In the genomic region with DNA sequence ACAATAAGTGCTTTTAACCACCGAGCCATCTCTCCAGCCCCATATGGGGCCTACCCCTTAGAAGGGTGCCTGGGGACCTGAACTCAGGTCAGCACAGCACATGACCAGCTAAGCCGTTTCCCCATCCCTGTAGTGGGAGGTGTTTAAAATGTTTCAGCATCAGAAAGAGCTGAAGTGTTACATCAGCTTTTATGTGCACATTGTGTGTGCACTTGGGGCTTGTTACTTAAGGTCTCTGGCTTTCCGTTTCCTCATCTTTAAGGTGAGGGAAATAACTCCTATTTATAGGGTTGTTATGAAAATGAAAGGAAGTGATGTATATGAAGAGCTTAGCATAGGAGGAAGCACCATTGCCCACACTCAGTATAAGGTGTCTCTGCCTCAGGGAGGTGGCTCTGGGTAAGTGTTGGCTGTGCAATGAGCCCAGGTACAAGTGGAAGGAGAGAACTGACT, we compare ENCODE assay signal across 15 mouse cellular contexts. TPM values are rescaled to one million over a fixed set of nuclear protein-coding genes. Genes with fewer than 3 reads are reported as not detected.
A peak's percentile ranks its signal among the peaks of the same experiment; 100 is the strongest.
DNase-seq lines count a peak whose midpoint lies in the region; ATAC-seq and TF ChIP-seq lines count a peak whose summit lies in the region.
"Had no signal": no experiment of that assay in that cellular context is flagged by ENCODE, and none has a peak within 500 bp of the region (broad histone marks: within the 10 kb centered on the region; RNA-seq: fewer than 3 reads in every experiment).

No protein-coding gene starts in this region.

- no peak for TF ChIP-seq CTCF in MEL (IDR thresholded peaks at IDR 0.05 in 2 of 3, conservative IDR thresholded peaks at IDR 0.05 in 1 of 3; ENCODE audit: control insufficient read depth in 1 of 3, insufficient read depth in 1 of 3, low read depth in 2 of 3, low read length in 3 of 3, poor library complexity in 1 of 3, severe bottlenecking in 1 of 3)

- H3K27me3 ChIP-seq in liver, embryonic 15.5 days: no peaks in the 10 kb centered on the region
- H3K27me3 ChIP-seq in MEL (ENCODE audit: control insufficient read depth in 1 of 2, insufficient read depth in 2 of 2, low read length in 2 of 2): no peaks in the 10 kb centered on the region

- TF ChIP-seq POLR2A in MEL (IDR thresholded peaks at IDR 0.05; ENCODE audit: control insufficient read depth in 1 of 2, insufficient read depth in 1 of 2, low read depth in 1 of 2, low read length in 2 of 2, poor library complexity in 1 of 2): no peak

- H3K9me3 ChIP-seq in liver, embryonic 15.5 days (replicated peaks): no peaks in the 10 kb centered on the region
- no peaks in the 10 kb centered on the region for H3K9me3 ChIP-seq in MEL (replicated peaks; ENCODE audit: insufficient read depth, low read length)
- H3K9me3 ChIP-seq: midbrain, embryonic 10.5 days had no signal

- no peak for TF ChIP-seq RAD21 in MEL (IDR thresholded peaks at IDR 0.05; ENCODE audit: low read depth, low read length)

- H3K36me3 ChIP-seq in liver, embryonic 15.5 days (replicated peaks): no peaks in the 10 kb centered on the region
- peaks cover 0 to 14% of the 10 kb centered on the region in 2 experiments; a peak in 2 of 4 replicates for H3K36me3 ChIP-seq in MEL (ENCODE audit: control insufficient read depth in 1 of 2, insufficient read depth in 2 of 2, low read length in 2 of 2)

- ATAC-seq in liver, embryonic 15.5 days (ENCODE audit: insufficient read depth): no peak
- ATAC-seq in megakaryocyte, adult 5-6 weeks (ENCODE audit: poor library complexity, severe bottlenecking): peak; percentile 93
- ATAC-seq: intestine, embryonic 16.5 days had no signal

- WGBS in liver, embryonic 15.5 days (ENCODE audit: insufficient replicate concordance): 47% methylated on average over 3 of the region's 3 CpGs

- H3K4me2 ChIP-seq in liver, embryonic 15.5 days: no peak overlapping the region
- H3K4me2 ChIP-seq: lung, embryonic 14.5 days had no signal

- TF ChIP-seq EP300 in MEL (IDR thresholded peaks at IDR 0.05; ENCODE audit: low read depth in 1 of 2, low read length in 2 of 2): no peak

- H3K9ac ChIP-seq in liver, embryonic 15.5 days: no peak overlapping the region
- H3K9ac ChIP-seq in MEL (ENCODE audit: control insufficient read depth, low read depth, low read length, poor library complexity, severe bottlenecking): no peak overlapping the region
- H3K9ac ChIP-seq: lung, embryonic 14.5 days had no signal

- no peak overlapping the region for H3K4me3 ChIP-seq in liver, embryonic 15.5 days (replicated peaks)
- no peak overlapping the region for H3K4me3 ChIP-seq in MEL (ENCODE audit: control insufficient read depth in 1 of 2, insufficient read depth in 1 of 2, low read depth in 2 of 2, low read length in 2 of 2)
- H3K4me3 ChIP-seq: midbrain, embryonic 10.5 days had no signal

- 0 out of 2 replicates have a peak overlapping the region, but pooled peaks have one; percentile 31 for H3K27ac ChIP-seq in liver, embryonic 15.5 days (replicated peaks)
- H3K27ac ChIP-seq in MEL (ENCODE audit: control insufficient read depth, low read depth, low read length): no peak overlapping the region

- H3K79me2 ChIP-seq in MEL (ENCODE audit: control insufficient read depth, insufficient read depth, low read length, poor library complexity): no peaks in the 10 kb centered on the region

- peaks cover 51% of the 10 kb centered on the region for H3K4me1 ChIP-seq in liver, embryonic 15.5 days (replicated peaks)
- peaks cover 9 to 16% of the 10 kb centered on the region in 2 experiments for H3K4me1 ChIP-seq in MEL (ENCODE audit: control insufficient read depth in 1 of 2, insufficient read depth in 2 of 2, low read length in 2 of 2)

- intact Hi-C loops in left cerebral cortex, postnatal 36 days (cut with DNase I): no loop called here

- DNase-seq in liver: no peak
- DNase-seq in A20 (ENCODE audit: low read depth, low spot score): peak; percentile 68
- no peak for DNase-seq in MEL (ENCODE audit: low read depth, low spot score)
- no peak for DNase-seq in layer of hippocampus, postnatal 25 days (ENCODE audit: extremely low spot score in 1 of 2, low spot score in 1 of 2)
- no peak for DNase-seq in kidney, postnatal 25 days
- DNase-seq in left cerebral cortex, postnatal 36 days (ENCODE audit: low spot score in 2 of 2): no peak
- DNase-seq: cerebellum, adult 11 months; heart, adult 18-20 months; heart, postnatal 14 days; kidney, postnatal 14 days; lung, embryonic 14.5 days had no signal

TF ChIP-seq in MEL, 35 proteins besides CTCF, POLR2A, EP300 and RAD21:
- TF ChIP-seq NELFE (IDR thresholded peaks at IDR 0.05; ENCODE audit: low read depth, low read length): 0 out of 2 replicates have a peak, but pooled peaks have one; percentile 9
- no peak for TF ChIP-seq POLR2AphosphoS2 (IDR thresholded peaks at IDR 0.05; ENCODE audit: low read length)
- TF ChIP-seq ZC3H11A (IDR thresholded peaks at IDR 0.05; ENCODE audit: low read depth, low read length): no peak
- TF ChIP-seq ZNF384 (IDR thresholded peaks at IDR 0.05; ENCODE audit: low read depth, low read length): no peak
- no peak for TF ChIP-seq ZMIZ1 (IDR thresholded peaks at IDR 0.05; ENCODE audit: low read depth, low read length)
- TF ChIP-seq GABPA (IDR thresholded peaks at IDR 0.05; ENCODE audit: low read depth, low read length): no peak
- no peak for TF ChIP-seq JUND (IDR thresholded peaks at IDR 0.05; ENCODE audit: low read depth, low read length)
- TF ChIP-seq KAT2A (conservative IDR thresholded peaks at IDR 0.05; ENCODE audit: low read depth, low read length): no peak
- TF ChIP-seq MXI1 (IDR thresholded peaks at IDR 0.05; ENCODE audit: low read depth, low read length): no peak

RNA-seq across cellular contexts. Expression of gene Trim8, which starts 34.4 kb away (rescaled TPM):
- 8.8 and 10.9 TPM in 2 replicates for polyA plus RNA-seq in liver, embryonic 15.5 days (2015; fragmentation: Nextera tagmentation; extraction: Ambion mirVana)
- total RNA-seq in MEL (2012; rRNA removed): 19.1 and 21.2 TPM in 2 replicates
- polyA plus RNA-seq in MEL (2012; ENCODE audit: insufficient read depth in 1 of 2, insufficient read length in 2 of 2, low read depth in 1 of 2, low replicate concordance in 2 of 2, missing spikeins in 1 of 2): 10 to 100 TPM in 1 of 2 experiments, not detected in 1; 57.2 TPM
- total RNA-seq in megakaryocyte, adult 5-6 weeks (2015): 14.1 and 18.2 TPM in 2 replicates
- total RNA-seq in megakaryocyte, adult 5-6 weeks (2017): 18.0 and 20.1 TPM in 2 replicates
- 100 to 1,000 TPM; 105 to 109 TPM for total RNA-seq in layer of hippocampus, postnatal 25 days (2021)
- total RNA-seq in left cerebral cortex, postnatal 36 days (2021): 100 to 1,000 TPM; 109 to 114 TPM
